Mouse (Mus musculus): ENCODE data around the gene G3bp2. TPM values are rescaled to one million over a fixed set of nuclear protein-coding genes. Genes with fewer than 3 reads are reported as not detected.

The G3bp2 gene
- polyA plus RNA-seq, 1 experiment from 2014 or later = 305 TPM

DNA sequence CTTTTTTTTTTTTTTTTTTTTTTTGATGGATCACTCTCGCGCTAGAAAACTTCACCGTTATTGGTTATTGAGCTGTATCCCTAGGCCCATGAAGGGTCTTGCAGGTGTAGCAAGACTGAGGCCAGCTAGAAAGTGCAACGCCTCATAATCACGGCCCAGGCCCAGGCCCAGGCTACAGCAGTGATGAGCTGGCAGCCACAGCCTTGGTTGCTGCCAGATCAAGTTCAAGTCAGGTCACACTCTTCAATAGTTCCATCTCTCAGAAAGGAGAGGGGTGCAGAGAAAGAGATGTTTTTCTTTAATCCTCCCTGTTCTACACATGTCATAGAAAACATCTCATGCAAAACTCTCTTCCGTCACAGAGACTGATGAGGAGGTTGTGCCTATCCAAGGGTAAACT lies 13.3 kb upstream of the G3bp2 start:
- peaks cover 10% of the 10 kb centered on the region for H3K4me1 ChIP-seq
- ATAC-seq (ENCODE audit: low FRiP score) = no peak
- no peak overlapping the region for H3K27ac ChIP-seq
- H3K9ac ChIP-seq = no peak overlapping the region
- H3K27me3 ChIP-seq = no peaks in the 10 kb centered on the region
- H3K9me3 ChIP-seq = no peaks in the 10 kb centered on the region
- H3K36me3 ChIP-seq (replicated peaks) = no peaks in the 10 kb centered on the region
- H3K4me2 ChIP-seq = no peak overlapping the region
- 90% methylated on average over 6 of the region's 6 CpGs for WGBS
- no peak overlapping the region for H3K4me3 ChIP-seq (replicated peaks)

DNA sequence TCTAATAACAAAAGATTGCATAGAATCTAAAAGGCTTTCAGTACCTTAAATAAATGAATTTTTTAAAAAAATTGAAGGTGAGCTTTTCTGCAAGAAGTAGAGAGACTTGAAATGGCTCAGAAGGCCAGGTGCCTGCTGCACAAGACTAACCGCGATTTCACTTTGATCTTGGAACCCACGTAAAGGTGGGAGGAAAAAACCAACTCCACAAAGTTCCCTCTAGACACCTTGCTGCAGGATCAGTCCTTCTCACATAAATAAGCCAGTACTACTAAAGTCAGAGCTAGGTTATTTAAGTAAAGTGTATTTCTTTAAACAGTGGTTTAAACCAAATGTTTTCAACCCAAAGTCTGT lies 10.5 kb upstream of the G3bp2 start:
- H3K4me3 ChIP-seq (replicated peaks) = no peak overlapping the region
- no peaks in the 10 kb centered on the region for H3K27me3 ChIP-seq
- no peak overlapping the region for H3K27ac ChIP-seq
- 89% methylated on average over 3 of the region's 3 CpGs for WGBS
- no peak for ATAC-seq (ENCODE audit: low FRiP score)
- H3K4me2 ChIP-seq = no peak overlapping the region
- H3K9ac ChIP-seq = no peak overlapping the region
- H3K4me1 ChIP-seq = peaks cover 10% of the 10 kb centered on the region
- no peaks in the 10 kb centered on the region for H3K36me3 ChIP-seq (replicated peaks)
- H3K9me3 ChIP-seq = no peaks in the 10 kb centered on the region

DNA sequence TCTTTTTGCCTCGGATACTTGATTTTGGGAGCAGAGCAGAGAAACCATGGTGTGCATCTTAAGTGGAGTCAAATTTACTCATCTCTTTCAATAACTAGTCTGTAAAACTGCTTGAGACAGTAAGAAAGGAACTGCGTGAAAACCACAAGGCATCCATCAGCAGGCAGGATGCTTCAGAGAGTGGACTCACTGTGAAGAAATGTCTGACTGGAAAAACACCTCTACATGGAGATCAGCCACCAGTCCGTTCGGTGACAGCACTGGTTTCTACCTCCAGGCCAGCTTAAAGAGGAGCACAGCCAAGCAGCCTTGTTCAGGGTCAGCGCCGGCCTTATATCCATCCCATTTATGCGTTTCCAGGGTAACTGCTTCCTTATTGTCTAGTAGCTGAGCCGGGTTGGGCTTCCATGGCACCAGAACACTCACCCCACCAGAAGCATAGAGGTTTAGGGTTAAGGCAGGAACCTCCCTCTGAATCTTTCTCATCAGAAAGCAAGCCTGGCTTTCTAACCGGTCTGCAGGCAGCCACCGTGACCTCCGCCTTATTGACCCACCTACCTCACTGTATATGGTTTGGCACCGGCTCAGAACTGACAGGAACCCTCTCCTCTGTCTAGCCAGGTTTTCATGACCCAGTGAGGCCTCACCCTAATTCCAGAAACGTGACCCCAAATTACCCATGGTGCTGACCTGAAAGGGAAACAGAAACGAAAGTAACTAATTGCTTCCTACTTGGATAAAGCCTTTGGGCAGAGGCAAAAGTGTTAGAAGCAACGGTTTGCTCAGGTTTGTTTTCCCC lies 9.9 kb upstream of the G3bp2 start:
- no peaks in the 10 kb centered on the region for H3K9me3 ChIP-seq
- no peak overlapping the region for H3K4me2 ChIP-seq
- WGBS = 47% methylated on average over 15 of the region's 15 CpGs
- H3K4me1 ChIP-seq = peaks cover 10% of the 10 kb centered on the region
- 0 out of 2 replicates have a peak overlapping the region, but pooled peaks have one; percentile 25 for H3K9ac ChIP-seq
- no peak overlapping the region for H3K4me3 ChIP-seq (replicated peaks)
- H3K27ac ChIP-seq = no peak overlapping the region
- H3K27me3 ChIP-seq = no peaks in the 10 kb centered on the region
- no peaks in the 10 kb centered on the region for H3K36me3 ChIP-seq (replicated peaks)
- ATAC-seq (ENCODE audit: low FRiP score) = no peak

DNA sequence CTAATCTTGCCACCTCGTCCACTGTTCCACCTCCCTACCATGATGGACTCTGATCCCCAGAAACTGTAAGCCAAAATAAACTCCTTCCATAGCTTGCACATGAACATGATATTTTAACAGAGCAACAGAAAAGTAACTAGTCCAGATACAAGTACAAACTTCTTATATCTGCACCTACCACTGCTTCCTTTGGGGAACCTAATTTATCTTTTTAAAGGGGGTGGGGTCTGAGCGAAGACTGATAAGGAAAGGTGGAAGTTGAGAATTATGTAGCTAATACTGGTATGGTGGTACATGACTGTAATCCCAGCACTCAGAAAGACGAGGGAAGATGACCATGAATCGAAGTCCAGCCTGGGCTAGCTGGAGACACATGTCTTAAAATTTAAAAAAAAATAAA lies 4.0 kb upstream of the G3bp2 start:
- no peak for ATAC-seq (ENCODE audit: low FRiP score)
- Histone ChIP-seq H3K4me3 (replicated peaks) (no peak overlapping the region), H3K27ac (no peak overlapping the region), H3K4me2 (no peak overlapping the region), H3K27me3 (no peaks in the 10 kb centered on the region), H3K9ac (no peak overlapping the region), H3K4me1 (no peaks in the 10 kb centered on the region), H3K9me3 (no peaks in the 10 kb centered on the region), H3K36me3 (replicated peaks) (no peaks in the 10 kb centered on the region)
- WGBS = 93% methylated on average over 4 of the region's 4 CpGs

DNA sequence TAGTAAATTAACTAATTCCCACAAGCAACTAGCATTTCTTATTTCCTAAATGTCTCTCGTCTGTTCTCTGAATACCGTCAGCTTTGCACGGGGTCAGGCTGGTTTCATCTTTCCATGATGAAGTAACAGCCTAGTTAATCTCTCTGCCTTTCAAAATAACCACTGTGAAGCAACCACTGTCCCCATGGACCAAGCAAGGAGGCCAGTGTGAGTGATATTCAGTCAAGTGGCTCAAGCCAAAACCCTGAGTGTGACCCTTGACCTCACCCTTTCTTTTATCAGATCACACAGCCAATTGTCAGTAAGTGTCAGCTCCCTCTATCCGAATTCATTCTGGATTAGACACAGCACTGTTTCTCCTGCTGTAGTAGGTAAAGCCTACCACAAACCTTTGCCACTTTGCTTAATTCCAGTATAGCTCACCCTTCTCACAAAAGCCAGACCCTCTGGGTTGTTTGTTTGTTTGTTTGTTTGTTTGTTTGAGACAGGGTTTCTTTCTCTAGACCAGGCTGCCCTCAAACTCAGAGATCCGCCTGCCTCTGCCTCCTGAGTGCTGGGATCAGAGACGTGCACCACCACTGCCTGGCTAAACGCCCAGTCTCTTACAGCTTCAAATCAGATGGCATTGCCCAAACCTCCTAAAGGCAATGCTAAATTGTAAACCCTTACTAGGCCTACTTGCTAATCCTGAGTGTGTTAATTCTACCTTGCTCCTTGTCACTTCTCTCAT lies 2.5 kb upstream of the G3bp2 start:
- H3K9ac ChIP-seq = no peak overlapping the region
- H3K36me3 ChIP-seq (replicated peaks) = no peaks in the 10 kb centered on the region
- no peak overlapping the region for H3K4me2 ChIP-seq
- WGBS = 84% methylated on average over 7 of the region's 7 CpGs
- H3K4me1 ChIP-seq = peaks cover 14% of the 10 kb centered on the region
- ATAC-seq (ENCODE audit: low FRiP score) = no peak
- H3K27ac ChIP-seq = no peak overlapping the region
- no peak overlapping the region for H3K4me3 ChIP-seq (replicated peaks)
- H3K27me3 ChIP-seq = no peaks in the 10 kb centered on the region
- no peaks in the 10 kb centered on the region for H3K9me3 ChIP-seq

DNA sequence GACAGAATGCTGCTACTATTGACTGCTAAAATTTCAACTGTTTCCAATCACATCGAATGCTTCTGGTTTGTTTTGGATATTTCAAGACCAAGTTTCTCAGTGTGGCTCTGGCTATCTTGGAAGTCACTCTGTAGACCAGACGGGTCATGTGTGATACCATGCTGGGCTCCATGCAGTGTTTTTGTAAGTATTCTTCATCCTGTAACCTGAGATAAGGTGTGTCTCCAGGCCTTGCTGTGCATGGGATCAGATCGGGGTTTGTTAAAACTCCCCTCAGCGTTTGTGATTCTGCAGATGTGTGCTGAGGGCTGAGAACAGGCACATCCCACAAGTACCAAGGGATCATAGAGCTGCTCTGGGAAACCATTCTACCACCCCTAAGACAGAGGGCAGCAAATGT lies 1.7 kb upstream of the G3bp2 start:
- no peak for ATAC-seq (ENCODE audit: low FRiP score)
- no peaks in the 10 kb centered on the region for H3K27me3 ChIP-seq
- no peak overlapping the region for H3K9ac ChIP-seq
- no peak overlapping the region for H3K4me3 ChIP-seq (replicated peaks)
- no peak overlapping the region for H3K4me2 ChIP-seq
- no peak overlapping the region for H3K27ac ChIP-seq
- 72% methylated on average over 4 of the region's 4 CpGs for WGBS
- H3K4me1 ChIP-seq = peaks cover 21% of the 10 kb centered on the region
- no peaks in the 10 kb centered on the region for H3K36me3 ChIP-seq (replicated peaks)
- H3K9me3 ChIP-seq = no peaks in the 10 kb centered on the region

DNA sequence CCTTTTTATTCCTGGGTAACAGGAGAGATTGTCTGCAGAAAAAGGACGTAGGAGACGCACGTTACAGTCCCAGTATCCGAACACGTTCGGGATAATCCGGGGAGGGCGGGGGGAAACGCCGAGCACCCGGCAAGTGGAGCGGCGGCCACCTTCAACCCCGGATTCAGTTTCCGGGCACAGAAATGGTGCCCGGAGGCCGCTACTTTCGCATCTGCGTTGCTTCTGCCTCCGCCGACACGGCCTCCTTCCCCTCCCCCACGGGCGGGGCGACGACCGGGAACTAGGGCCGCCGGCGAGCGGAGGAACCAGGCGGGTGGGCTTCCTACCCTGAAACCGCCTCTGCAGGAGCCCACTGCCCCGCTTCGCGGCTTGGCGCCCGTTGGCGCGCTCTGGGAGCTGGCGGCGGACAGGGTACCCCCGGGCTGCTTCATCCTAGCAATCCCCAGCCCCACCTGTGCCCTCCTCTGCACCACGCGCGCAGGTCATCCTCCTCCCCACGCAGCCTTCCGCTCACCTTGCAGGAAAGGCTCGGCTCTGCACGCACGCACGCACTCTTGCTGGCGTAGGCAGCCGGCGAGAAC lies 608 bp downstream of the G3bp2 start:
- no peaks in the 10 kb centered on the region for H3K36me3 ChIP-seq (replicated peaks)
- H3K9ac ChIP-seq = peak overlapping the region; percentile 94
- ATAC-seq (ENCODE audit: low FRiP score) = peak; percentile 73
- H3K4me3 ChIP-seq (replicated peaks) = peak overlapping the region; percentile 90
- WGBS = under 1% methylated on average over 55 of the region's 55 CpGs
- peak overlapping the region; percentile 74 for H3K4me2 ChIP-seq
- H3K27me3 ChIP-seq = no peaks in the 10 kb centered on the region
- no peaks in the 10 kb centered on the region for H3K9me3 ChIP-seq
- peaks cover 25% of the 10 kb centered on the region for H3K4me1 ChIP-seq
- peak overlapping the region; percentile 99 for H3K27ac ChIP-seq

DNA sequence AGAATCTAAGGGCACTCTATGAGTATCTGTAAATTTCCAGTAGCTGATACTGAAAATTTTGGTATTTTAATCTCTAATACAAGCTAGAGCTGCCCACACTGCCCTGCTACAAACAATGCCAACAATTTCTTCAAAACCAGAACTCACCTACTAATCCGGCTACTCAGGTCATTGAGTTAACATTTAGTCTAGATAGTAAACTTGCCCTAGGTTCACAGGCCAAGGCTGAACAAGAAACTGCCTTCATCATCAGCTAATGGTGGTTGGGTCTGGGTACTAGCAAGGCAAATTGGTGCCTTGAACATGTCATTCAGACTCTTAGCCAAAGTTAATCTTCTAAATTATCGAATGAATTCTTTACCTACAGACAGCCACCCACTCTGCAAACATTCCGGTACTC lies 2.2 kb downstream of the G3bp2 start:
- 83% methylated on average over 3 of the region's 3 CpGs for WGBS
- H3K9me3 ChIP-seq = no peaks in the 10 kb centered on the region
- H3K36me3 ChIP-seq (replicated peaks) = no peaks in the 10 kb centered on the region
- H3K4me2 ChIP-seq = peak overlapping the region; percentile 74
- H3K27ac ChIP-seq = no peak overlapping the region
- no peak for ATAC-seq (ENCODE audit: low FRiP score)
- peaks cover 25% of the 10 kb centered on the region for H3K4me1 ChIP-seq
- H3K4me3 ChIP-seq (replicated peaks) = peak overlapping the region; percentile 90
- H3K9ac ChIP-seq = peak overlapping the region; percentile 94; the same call in 1 of the 2 replicates
- H3K27me3 ChIP-seq = no peaks in the 10 kb centered on the region

DNA sequence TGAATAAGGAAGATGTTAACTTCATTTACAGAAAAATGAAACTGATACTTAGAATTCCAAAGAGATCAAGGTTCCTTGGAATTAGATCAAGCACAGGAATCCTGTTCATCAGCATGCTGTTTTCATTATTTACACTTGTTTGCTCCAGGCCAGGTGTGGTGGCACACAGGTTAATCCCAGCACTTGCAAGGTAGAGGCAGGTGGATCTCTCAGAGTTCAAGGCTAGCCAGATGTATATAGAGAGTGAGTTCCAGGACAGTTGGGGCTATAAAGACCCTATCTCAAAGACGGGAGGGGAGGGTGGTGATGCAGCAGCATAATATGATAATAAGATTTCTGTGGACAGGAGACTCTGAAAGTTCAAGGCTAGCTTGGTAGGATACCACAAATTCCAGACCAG lies 3.1 kb downstream of the G3bp2 start:
- peaks cover 25% of the 10 kb centered on the region for H3K4me1 ChIP-seq
- 81% methylated on average over 1 of the region's 1 CpGs for WGBS
- H3K9ac ChIP-seq = no peak overlapping the region
- no peak overlapping the region for H3K27ac ChIP-seq
- H3K9me3 ChIP-seq = no peaks in the 10 kb centered on the region
- no peak overlapping the region for H3K4me2 ChIP-seq
- no peaks in the 10 kb centered on the region for H3K36me3 ChIP-seq (replicated peaks)
- H3K27me3 ChIP-seq = no peaks in the 10 kb centered on the region
- no peak for ATAC-seq (ENCODE audit: low FRiP score)
- no peak overlapping the region for H3K4me3 ChIP-seq (replicated peaks)

DNA sequence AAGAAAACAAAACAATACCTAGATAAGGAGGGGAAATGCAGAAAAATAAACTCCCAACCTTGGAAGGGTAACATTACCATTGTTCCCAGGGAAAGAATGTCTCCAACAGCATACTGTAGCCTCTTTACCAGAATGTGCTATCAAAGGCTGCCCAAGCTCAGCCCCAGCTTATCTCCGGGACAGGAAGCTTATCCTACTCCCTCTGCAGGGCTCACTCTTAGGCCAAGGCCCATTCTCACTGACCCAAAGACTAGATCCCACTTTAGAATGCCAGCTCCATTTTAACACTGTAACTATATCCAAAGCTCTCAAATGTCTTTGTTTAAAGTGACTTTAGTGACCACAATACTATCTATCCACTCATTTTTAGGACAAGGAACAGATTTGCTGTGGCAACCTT lies 4.2 kb downstream of the G3bp2 start:
- ATAC-seq (ENCODE audit: low FRiP score) = no peak
- peaks cover 25% of the 10 kb centered on the region for H3K4me1 ChIP-seq
- no peaks in the 10 kb centered on the region for H3K36me3 ChIP-seq (replicated peaks)
- no peak overlapping the region for H3K9ac ChIP-seq
- H3K4me2 ChIP-seq = no peak overlapping the region
- no peak overlapping the region for H3K4me3 ChIP-seq (replicated peaks)
- H3K27me3 ChIP-seq = no peaks in the 10 kb centered on the region
- H3K9me3 ChIP-seq = no peaks in the 10 kb centered on the region
- 69% methylated on average over 1 of the region's 1 CpGs for WGBS
- H3K27ac ChIP-seq = no peak overlapping the region

DNA sequence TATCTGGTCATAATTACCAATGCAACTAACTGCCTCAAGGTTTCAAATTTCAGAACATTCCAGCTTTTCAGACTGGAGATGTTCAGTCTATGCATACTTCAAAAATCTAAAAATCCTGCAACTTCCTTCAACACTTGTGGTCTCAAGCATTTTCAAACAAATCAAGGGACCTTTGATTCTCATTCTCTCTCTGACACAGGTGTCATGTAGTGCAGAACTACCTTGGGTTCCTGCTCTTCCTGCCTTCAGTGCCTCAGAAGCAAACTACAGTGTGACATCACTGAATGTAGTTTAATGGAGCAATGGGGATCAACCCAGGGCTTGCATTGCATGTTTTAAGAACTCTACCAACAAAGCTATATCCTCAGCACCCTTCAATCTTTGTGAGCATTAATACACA lies 4.8 kb downstream of the G3bp2 start:
- ATAC-seq (ENCODE audit: low FRiP score) = no peak
- H3K36me3 ChIP-seq (replicated peaks) = no peaks in the 10 kb centered on the region

DNA sequence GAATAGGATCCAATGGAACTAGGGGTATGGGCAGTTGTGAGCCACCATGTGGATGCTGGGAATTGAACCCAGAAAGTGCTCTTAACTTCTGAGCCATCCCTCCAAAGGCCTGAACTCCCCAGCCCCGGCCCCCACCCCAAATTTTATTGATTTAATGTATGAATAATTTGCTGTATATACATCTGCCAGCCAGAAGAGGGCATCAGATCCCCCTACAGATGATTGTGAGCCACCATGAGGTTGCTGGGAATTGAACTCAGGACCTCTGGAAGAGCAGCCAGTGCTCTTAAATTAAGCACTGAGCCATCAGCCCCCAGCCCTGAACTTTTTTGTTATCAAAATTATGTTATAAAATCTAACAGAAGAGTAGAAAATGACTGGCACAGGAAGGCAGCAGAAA lies 7.2 kb downstream of the G3bp2 start:
- H3K4me3 ChIP-seq (replicated peaks) = no peak overlapping the region
- H3K27me3 ChIP-seq = no peaks in the 10 kb centered on the region
- no peak overlapping the region for H3K4me2 ChIP-seq
- peaks cover 14% of the 10 kb centered on the region for H3K4me1 ChIP-seq
- H3K36me3 ChIP-seq (replicated peaks) = 0 out of 2 replicates have a peak, but pooled peaks cover 8% of the 10 kb centered on the region
- WGBS = 86% methylated on average over 1 of the region's 1 CpGs
- no peak overlapping the region for H3K9ac ChIP-seq
- ATAC-seq (ENCODE audit: low FRiP score) = no peak
- H3K9me3 ChIP-seq = no peaks in the 10 kb centered on the region
- no peak overlapping the region for H3K27ac ChIP-seq

More for the DNA sequence above, 4.8 kb downstream of the G3bp2 start:
- H3K4me2 ChIP-seq = no peak overlapping the region
- H3K4me3 ChIP-seq (replicated peaks) = no peak overlapping the region
- H3K27me3 ChIP-seq = no peaks in the 10 kb centered on the region
- H3K9ac ChIP-seq = no peak overlapping the region
- H3K4me1 ChIP-seq = peaks cover 25% of the 10 kb centered on the region
- no peak overlapping the region for H3K27ac ChIP-seq
- H3K9me3 ChIP-seq = no peaks in the 10 kb centered on the region
